Mouse (Mus musculus): ENCODE data around the gene Pbdc1.
"Not testable (repeated sequence)": the region's sequence is repeated elsewhere in the genome, so short reads cannot be mapped to it uniquely, and the experiment has no call there.

Pbdc1 gene

GRCm38 (mm10) chrX:105079615-105080092, at the start of gene Pbdc1:
TSS of gene Pbdc1 (plus strand) at chrX:105079756.
- peak; percentile 92 for DNase-seq

- DNase-seq = no peak
Measured at GRCm38 (mm10) chrX:105037666-105038065, 41.9 kb upstream of the Pbdc1 start.

- no peak for DNase-seq
Measured at GRCm38 (mm10) chrX:105064294-105064693, 15.3 kb upstream of the Pbdc1 start.

- no peak for DNase-seq
Measured at GRCm38 (mm10) chrX:105064801-105065200, 14.8 kb upstream of the Pbdc1 start.

GRCm38 (mm10) chrX:105069671-105070503, 9.7 kb upstream of the Pbdc1 start:
- DNase-seq = peak; percentile 57

GRCm38 (mm10) chrX:105079151-105079550, 405 bp upstream of the Pbdc1 start:
- DNase-seq = no peak

- DNase-seq = no peak
Measured at GRCm38 (mm10) chrX:105080096-105080495, 540 bp downstream of the Pbdc1 start.

- DNase-seq = not testable (repeated sequence)
Measured at GRCm38 (mm10) chrX:105083013-105083412, 3.5 kb downstream of the Pbdc1 start.

GRCm38 (mm10) chrX:105104175-105104574, 24.6 kb downstream of the Pbdc1 start:
- peak; percentile 9 for DNase-seq

GRCm38 (mm10) chrX:105114994-105115393, 35.4 kb downstream of the Pbdc1 start:
- DNase-seq = no peak

- peak; percentile 81 for DNase-seq
Measured at GRCm38 (mm10) chrX:105120275-105121226, 41.0 kb downstream of the Pbdc1 start, which contains the start of gene Magee1. TSS of gene Magee1 (plus strand) at chrX:105120378.

GRCm38 (mm10) chrX:105121227-105121865, 41.8 kb downstream of the Pbdc1 start:
- DNase-seq = peak; percentile 89

- DNase-seq = no peak
Measured at GRCm38 (mm10) chrX:105124903-105125302, 45.3 kb downstream of the Pbdc1 start.

- DNase-seq = no peak
Measured at GRCm38 (mm10) chrX:105151872-105152461, 72.4 kb downstream of the Pbdc1 start.

GRCm38 (mm10) chrX:105165007-105165406, 85.5 kb downstream of the Pbdc1 start:
- DNase-seq = not testable (repeated sequence)

Data from thymus, postnatal 4 days (tissue).